Mouse (Mus musculus): ENCODE results near the gene Tns1.

Gene Tns1

DNA sequence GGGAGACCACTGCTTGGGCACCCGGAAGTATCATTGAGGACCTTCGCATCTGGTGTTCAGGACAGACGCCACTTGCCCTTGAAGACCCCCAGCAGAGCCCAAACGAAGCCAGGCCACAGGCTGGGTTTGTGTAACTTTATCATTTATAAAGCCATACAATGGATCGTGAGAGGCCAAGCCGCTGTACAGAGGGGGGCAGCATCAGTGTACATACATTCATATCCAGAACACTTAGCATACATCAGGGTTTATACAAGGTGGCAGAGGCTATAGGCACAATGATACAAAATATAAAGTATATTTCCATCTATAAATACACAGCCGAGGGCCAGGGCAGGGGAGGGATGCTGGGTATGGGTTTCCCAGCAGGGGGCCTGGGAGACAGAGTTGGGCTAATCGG is 214.1 kb downstream of the Tns1 start:
- WGBS = 90% methylated on average over 8 of the region's 8 CpGs

DNA sequence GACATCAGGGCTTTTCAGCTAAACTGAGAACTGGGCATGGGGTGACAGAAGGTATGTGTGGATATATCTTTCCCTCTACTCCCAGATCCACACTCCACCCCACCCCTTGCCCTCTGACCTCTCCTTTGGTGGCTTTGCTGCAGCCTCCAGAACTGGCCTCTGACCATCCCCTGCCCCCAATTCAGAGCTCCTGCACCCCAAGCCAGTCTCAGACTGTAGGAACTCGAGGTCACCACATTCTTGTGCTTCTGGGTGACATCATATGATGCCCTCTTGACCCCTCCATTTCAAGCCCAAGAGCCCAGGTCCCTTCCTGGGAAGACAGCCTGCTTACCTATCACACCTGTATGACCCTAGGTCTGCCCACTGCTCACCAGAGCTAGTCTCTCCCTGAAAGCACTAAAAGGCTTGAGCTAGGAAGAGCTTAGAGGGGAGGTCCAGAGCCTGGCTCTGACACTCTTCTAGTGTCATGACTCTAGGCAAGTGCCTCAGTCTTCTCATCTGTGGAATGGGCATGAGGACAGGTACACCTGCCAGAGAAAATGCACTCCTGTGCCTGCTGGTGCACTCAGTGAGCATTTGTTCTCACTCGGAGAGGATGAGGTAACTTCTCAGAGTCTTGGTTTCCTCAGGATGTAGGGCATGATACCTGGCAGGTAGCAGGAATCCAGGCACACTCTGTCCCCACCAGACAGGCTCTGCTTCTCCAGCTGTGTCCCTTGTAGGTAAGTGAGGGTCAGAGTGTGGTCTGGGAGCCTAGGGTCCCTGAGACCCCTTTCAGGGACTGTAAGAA is 214.9 kb downstream of the Tns1 start:
- WGBS = 71% methylated on average over 2 of the region's 2 CpGs

DNA sequence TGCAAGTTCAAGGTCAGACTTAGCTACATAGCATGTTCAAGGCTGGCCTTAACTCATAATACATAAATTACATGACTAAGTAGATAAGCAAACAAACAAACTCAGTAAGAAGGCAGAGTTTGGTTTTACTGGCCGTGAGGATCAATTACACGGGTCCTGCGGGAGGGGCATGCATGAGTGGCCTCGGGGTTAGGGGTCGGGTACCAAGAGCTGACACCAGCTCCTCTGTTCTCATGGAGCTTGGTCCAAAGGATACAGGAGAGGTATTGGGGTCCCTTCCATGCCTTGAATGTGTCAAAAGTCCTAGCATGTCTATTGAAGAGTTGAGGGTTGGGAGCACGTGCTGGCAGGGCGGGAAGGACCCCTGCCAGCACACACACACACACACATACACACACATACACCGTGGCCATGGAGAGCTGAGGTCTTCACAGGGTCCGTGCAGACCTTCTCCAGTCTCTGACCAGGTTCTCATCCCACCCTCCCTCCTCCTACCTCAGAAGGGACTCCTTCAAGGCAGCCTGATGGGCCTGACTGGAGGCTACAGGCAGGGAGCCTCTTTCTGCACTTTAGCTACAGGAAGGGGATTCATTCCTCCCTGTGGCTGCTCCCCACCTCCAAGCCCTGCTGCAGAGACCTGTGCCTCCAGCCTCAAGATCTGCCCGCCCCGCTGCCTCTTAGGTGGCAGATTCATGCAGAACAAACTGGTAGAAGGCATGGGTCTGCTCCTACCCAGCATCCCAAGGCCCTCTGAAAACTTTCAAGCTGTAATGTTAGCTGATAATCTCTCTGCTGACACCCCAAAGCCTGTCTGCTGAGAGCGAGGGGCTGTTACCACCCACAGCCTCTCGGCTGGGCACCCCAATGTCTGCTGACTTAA is 215.9 kb downstream of the Tns1 start:
- 90% methylated on average over 13 of the region's 13 CpGs for WGBS

DNA sequence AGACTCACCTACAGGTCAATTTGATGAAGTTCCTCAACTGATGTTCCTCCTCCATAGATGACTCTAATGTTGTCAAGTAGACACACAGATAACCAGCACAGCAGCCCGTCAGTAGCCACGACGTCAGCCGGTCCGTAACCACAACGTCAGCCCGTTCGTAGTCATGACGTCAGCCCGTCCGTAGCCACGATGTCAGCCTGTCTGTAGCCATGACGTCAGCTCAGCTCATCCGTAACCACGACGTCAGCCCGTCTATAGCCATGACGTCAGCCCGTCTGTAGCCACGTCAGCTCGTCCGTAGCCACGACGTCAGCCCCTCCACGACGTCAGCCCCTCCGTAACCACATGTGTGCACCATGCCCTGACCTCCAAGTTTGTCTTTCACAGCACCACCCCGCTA is 217.1 kb downstream of the Tns1 start:
- 96% methylated on average over 28 of the region's 28 CpGs for WGBS

DNA sequence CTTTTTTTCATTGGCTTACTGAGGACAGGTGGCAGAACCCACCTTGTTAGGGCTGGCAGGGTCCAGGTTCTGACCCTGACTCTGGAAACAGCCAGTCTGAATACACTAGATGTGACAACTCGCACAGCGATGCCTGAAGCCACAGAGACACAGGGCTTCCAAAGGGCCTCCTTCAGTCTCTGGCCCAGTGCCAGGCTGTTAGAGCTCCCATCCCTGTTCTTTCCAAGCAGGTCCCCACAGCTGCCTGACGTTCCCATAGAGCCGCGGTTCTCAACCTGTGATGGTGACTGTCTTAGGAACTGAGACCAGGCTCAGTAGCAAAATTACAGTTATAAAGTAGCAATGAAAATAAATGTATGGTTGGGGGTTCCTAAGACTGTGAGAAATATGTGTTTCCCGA is 217.9 kb downstream of the Tns1 start:
- WGBS = 69% methylated on average over 6 of the region's 6 CpGs

DNA sequence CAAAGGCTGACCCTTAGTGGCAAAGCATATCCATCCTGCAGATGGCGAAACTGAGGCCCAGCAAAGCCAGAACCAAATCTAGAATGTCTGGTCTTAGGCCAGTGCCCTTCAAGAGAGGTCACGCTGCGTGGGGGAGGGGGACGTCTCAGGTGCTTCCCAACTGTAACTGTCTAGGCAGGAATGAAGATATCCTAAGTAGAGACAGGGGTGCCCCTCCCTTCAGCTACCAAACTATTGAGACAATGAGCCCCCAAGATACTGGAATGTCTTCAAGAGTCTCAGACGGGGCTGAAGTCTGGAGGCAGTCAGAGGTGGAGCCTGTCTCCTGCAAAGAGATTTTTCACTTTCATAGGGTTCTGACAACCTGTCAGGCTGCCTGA is 218.4 kb downstream of the Tns1 start:
- 90% methylated on average over 5 of the region's 5 CpGs for whole genome bisulfite sequencing

DNA sequence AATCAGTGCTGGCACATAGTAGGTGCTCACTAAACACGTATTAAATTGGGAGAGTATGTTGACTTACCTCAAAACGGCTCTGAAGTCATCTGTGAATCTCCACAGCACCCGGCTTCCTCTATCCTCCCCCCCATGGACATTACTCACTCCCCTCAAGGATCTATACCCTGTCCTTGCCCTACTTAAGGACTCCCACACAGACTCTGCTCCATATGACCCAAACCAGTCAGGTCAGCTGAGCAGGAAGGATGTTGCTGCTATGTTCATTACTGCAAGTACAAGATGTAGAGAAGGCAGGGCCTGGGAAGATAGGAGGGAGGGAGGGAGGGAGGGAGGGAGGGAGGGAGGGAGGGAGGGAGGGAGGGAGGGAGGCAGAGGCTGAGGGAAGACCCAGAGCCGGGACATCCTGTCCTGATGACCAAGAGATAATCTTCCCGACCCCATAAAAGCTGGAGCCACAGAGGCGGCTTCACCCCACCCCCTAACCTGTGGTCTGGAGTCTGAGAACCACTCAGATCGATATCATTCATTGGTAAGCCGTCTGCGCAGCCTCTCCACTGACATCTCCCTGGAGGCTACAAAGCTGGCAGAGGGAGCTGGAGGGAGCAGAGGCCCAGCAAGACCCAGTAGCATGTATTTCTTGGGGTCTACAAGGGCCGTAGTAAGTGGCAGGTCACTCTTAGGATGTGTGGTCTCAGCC is 219.0 kb downstream of the Tns1 start:
- 84% methylated on average over 10 of the region's 10 CpGs for WGBS

DNA sequence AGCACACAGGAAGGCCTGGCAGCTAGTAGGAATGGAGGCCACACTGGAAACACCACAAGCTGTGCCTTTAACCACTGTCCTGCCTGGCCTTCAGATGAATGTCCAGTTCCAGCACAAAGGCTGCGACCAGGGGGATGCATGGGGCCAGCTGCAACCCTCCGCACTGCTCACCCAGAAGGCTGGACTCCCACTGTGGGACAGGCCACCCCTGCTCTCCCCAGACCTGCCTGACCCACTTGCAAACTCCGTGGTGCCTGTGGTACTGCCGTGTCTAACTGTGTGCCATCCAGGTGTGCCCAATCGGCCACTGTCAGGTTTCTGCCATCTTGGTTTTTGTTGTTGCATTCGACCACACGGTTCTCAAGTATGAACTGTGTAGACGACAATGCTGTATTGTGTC is 219.6 kb downstream of the Tns1 start:
- 96% methylated on average over 8 of the region's 8 CpGs for WGBS

DNA sequence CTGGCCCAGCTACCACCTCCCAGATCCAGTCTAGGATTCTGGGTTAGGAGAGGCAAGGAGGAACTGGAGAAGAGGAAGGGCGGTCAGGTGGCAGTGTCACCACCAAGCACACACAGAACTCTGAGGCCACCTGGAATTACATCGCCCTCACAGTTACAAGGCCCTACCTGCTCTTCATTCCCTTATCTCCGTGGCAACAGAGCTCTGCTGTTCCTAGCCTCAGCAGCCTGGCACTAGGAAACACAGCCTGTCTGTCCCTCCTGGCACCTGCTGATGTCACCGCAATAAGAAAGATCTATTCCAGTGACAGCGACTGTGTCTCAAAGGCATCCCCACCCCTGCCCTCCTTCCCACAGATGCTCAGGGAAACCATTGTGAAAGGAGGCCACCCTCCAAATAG is 221.2 kb downstream of the Tns1 start:
- WGBS = 56% methylated on average over 5 of the region's 5 CpGs

DNA sequence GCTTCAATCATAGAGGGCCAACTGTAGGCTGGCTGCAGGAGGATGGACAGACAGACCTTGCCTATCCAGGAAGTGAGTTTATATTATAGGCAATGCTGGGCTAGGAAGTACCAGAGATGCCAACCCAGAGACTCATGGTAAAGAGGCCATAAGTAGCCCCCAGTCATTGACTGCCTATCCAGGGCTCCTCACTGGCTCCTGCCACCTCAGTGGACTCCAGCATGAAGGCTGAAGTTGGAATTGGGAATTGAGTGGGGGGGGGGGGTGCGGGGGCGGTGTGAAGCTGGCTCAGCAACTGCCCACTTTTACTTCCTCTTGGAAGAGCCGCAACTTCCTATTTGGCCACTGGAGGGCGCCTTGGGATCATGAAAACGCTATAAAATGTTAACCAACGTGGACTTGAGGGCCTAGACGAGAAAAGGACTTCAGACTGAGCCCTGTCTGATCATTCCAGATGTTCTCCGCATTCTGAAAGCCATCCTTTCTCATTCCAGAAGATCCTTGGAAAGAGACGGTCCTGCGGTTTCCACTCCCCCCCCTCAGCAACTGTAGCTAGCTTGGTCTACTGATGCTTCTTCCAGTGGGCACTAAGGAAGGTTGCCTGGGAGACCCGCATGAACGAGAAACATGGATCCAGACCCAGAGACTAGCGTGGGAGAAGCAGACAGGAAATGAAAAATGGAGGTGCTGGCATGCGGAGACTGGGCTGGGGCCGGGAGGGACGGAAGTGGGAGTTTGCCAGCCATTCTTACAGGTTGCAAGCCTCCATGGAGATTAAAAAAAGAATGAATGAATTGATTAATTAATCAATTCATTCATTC is 221.9 kb downstream of the Tns1 start:
- 9% methylated on average over 16 of the region's 16 CpGs for WGBS

DNA sequence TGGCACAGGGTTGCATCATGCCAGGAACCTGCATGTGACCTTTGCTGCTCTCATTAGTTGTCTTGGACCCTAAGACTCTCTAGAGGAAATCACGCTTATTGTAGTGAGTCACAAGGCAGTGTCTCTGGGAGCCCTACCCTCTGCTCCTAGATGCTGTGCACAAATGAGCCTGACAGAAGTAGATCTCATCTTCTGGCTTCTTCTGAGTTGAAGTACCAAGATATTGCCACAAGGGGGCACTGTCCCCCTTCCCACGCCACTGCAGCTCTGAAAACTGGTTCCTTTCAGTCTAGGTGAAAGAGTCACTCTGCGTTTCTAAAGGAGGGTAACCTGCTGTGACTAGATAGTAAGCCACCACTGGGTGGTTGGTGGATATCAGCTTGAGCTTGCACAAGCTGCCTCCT is 222.8 kb downstream of the Tns1 start:
- WGBS = 9% methylated on average over 3 of the region's 3 CpGs

DNA sequence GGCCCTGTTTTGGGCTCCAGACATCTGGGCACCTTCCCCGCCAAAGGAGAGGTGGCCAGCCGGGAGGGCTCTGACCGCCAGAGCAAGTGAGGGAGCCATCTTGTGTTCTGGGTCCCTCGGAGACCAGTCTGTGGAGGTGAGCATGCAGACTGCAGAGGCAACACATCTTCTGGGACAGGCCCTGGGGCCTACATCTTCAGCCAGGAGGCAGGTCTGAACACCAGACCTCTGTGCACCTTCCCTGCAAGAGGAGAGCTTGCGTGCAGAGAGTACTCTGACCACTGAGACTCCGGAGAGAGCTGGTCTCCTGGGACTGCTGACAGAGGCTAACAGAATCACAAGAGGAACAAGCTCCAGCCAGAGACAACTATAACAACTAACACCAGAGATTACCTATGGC is 228.8 kb downstream of the Tns1 start:
- 96% methylated on average over 6 of the region's 6 CpGs for WGBS

DNA sequence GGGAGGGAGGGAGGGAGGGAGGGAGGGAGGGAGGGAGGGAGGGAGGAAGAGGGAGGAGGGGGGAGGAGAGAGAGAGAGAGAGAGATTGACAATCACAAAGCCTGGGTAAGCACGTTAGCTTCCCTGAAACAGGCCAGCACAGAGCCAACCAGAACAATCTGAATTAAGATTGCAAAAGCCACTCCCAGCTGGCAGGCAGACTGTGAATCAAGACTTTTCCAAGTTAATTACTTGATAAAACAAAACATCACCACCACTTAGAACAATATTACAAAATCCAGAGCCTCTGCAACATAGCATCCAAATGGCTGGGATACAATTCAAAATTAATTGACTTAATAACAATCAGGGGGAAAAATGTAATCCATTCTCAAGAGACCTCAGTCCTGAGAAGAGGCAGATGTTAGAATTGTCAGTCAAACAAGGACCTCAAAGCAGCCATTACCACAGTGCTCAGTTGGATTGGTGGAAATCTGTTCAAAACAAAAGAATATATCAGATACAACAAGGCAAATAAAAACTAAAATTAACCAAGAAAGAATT is 248.5 kb downstream of the Tns1 start:
- 47% methylated on average over 1 of the region's 1 CpGs for WGBS

DNA sequence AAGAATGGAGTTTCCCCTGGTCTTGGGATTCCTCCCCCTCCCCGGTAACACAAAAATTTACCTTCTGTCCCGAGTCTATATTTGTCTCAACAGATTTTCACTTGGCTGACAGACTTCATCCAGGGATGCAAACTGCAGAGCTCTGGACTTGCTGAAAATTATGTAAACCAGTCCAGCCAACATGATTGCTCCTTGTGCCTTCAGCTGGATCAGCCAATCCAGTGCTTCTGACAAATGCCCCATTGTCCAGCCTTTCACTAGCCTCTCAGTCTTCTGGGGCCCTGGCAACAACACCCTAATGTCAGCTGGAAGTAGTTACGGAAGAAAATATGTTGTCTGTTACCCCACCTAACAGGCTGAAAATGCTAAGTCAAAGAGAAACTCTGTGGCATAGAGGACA is 259.9 kb downstream of the Tns1 start:
- 55% methylated on average over 3 of the region's 3 CpGs for WGBS

DNA sequence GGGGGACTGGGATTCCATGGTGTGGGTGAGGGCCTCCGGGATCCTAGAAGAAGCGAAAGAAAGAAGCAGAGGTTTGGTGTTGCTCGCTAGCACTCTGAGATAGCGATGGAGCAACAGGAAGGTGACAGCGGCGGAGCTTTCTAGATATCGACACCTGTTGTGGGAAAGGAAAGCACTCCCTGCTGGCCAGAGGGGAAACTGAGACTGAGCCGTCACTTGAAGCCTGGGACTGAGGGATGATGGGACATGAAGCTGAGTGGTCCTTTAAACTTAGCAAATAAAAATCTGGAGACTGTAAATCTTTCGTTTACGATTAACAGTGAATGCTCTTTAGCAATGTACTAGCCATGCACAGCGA is 261.2 kb downstream of the Tns1 start:
- WGBS = 69% methylated on average over 11 of the region's 11 CpGs

DNA sequence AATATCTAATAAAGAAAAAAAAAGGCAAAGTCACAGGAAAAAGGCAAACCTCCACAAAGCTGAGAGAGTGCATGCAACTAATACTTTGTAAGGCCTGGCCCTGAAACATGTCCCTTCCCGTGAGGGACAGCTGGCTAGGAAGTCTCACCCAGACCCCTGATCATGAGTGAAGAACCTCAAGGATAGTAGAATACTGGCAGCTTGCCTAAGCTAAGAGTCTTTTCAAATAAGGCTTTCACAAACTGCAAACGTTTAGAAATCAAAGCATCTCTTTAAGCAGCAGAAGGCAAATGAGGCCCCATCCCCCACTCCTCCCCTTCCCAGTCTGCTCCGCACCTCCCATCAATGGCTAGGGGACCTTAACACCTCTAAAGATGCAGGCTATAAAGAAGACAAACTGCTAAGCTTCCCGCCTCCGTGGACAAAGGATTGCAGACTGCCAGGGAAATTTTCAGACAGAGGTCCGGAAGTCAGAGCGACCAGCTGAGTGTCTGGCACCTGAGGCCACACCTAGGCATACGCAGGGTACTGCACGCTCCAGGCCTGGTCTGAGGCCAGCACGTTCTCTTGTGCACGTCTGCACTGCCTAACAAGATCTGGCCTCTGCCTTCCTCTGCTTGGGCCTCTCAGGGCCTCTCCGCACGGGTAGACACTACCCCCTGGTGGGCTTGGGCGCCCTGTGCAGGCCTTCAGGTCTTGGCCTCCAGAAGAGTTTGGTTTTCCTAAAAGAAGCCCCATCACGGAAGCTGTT is 261.8 kb downstream of the Tns1 start:
- WGBS = 46% methylated on average over 15 of the region's 15 CpGs

DNA sequence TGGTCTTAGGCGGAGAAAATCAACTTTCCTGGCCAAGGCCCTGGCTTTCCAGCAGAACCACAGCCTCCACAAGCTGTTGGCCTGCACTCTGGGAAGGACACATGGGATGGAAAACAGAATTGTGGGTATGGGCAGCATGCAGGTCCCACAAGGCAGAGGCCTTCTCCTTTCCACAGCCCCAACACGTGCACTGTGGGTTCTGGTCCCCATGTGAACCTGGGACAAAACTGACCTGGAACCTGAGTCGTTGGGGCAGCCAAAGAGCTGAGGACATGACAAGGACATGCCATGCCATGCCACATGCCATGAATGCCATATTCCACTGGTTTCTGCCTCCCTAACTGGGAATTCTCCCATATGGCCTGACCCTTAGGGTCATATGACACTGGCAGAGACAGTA is 263.8 kb downstream of the Tns1 start:
- WGBS = 92% methylated on average over 3 of the region's 3 CpGs
